Mouse (Mus musculus) heart, embryonic 14.5 days (tissue): ENCODE results near the gene Bbox1. TPM values are rescaled to one million over a fixed set of nuclear protein-coding genes. Genes with fewer than 3 reads are reported as not detected.

ENCODE experiments used
- ATAC-seq: fragments of 200-750 bp; cut with Nextera tagmentation; 2 replicates; pipeline ENCODE4 v1.8.0; 2017; ENCODE audit warnings: low read depth, moderate TSS enrichment; ENCODE audit not compliant: insufficient number of reproducible peaks, insufficient read depth, low FRiP score
- H3K27ac ChIP-seq, 2 experiments: fragments of 200-500 bp in 1 of 2; fragments of 300-500 bp in 1 of 2; sonication (generic) in 1 of 2; replicated peaks in 1 of 2; 2 replicates each; pipeline ENCODE4 v1.5.1; 2012 to 2014; ENCODE audit warnings: low read depth in 2 of 2, low read length in 2 of 2, control low read depth in 1 of 2, mild to moderate bottlenecking in 1 of 2, mixed read lengths in 1 of 2; ENCODE audit not compliant: control insufficient read depth in 1 of 2, insufficient read depth in 1 of 2
- H3K27me3 ChIP-seq: fragments of 300-500 bp; sonication (generic); 2 replicates; pipeline ENCODE4 v1.6.1; 2014; ENCODE audit warnings: mild to moderate bottlenecking, low read length, control low read depth; ENCODE audit not compliant: control insufficient read depth, insufficient read depth
- H3K36me3 ChIP-seq: fragments of 300-500 bp; sonication (generic); 2 replicates; pipeline ENCODE4 v1.6.1; 2014; ENCODE audit warnings: mild to moderate bottlenecking, control low read depth, low read length, mixed read lengths; ENCODE audit not compliant: control insufficient read depth, insufficient read depth
- H3K4me1 ChIP-seq, 2 experiments: fragments of 200-500 bp in 1 of 2; fragments of 300-500 bp in 1 of 2; sonication (generic) in 1 of 2; 2 replicates each; pipeline ENCODE4 v1.6.1; 2012 to 2014; ENCODE audit warnings: low read length in 2 of 2, control low read depth in 1 of 2, mixed read lengths in 1 of 2; ENCODE audit not compliant: control insufficient read depth in 2 of 2, insufficient read depth in 2 of 2
- H3K4me2 ChIP-seq: fragments of 300-500 bp; sonication (generic); 2 replicates; pipeline ENCODE4 v1.6.1; 2014; ENCODE audit warnings: mild to moderate bottlenecking, low read length
- H3K4me3 ChIP-seq, 2 experiments: fragments of 200-500 bp in 1 of 2; fragments of 300-500 bp in 1 of 2; sonication (generic) in 1 of 2; 2 replicates each; pipeline ENCODE4 v1.5.1; 2012 to 2014; ENCODE audit warnings: low read length in 2 of 2, mild to moderate bottlenecking in 2 of 2, control low read depth in 1 of 2, low read depth in 1 of 2, moderate library complexity in 1 of 2; ENCODE audit not compliant: control insufficient read depth in 1 of 2, insufficient read depth in 1 of 2
- H3K9ac ChIP-seq: fragments of 300-500 bp; sonication (generic); 2 replicates; pipeline ENCODE4 v1.6.1; 2014; ENCODE audit warnings: mild to moderate bottlenecking, low read length
- H3K9me3 ChIP-seq: fragments of 300-500 bp; sonication (generic); 2 replicates; pipeline ENCODE4 v1.6.1; 2016; ENCODE audit warnings: low read length, control low read depth; ENCODE audit not compliant: control insufficient read depth
- WGBS: fragments of 180-500 bp; shearing (Covaris S2); extraction: QIAGEN DNeasy Blood & Tissue Kit; methylation state at CpG from one replicate; pipeline ENCODE4 v1.1.7; 2014; 5-methylcytosine and 5-hydroxymethylcytosine counted together
- polyA plus RNA-seq: library from polyadenylated mRNA; unstranded; fragments of >200 nt; fragmentation: Nextera tagmentation; extraction: Ambion mirVana; gene quantifications from 2 replicates; pipeline ENCODE4 v1.2.1, GENCODE M21; 2014

Gene Bbox1
- polyA plus RNA-seq, 1 experiment from 2014 or later, result 0.08 TPM

- Histone ChIP-seq H3K4me2 (no peak overlapping the region), H3K36me3 (no peaks in the 10 kb centered on the region), H3K27ac (no peak overlapping the region), H3K9me3 (no peaks in the 10 kb centered on the region), H3K4me1 (no peaks in the 10 kb centered on the region), H3K4me3 (no peak overlapping the region), H3K9ac (no peak overlapping the region), H3K27me3 (no peaks in the 10 kb centered on the region)
- WGBS, result 51% methylated on average over 4 of the region's 4 CpGs
- ATAC-seq, result no peak
These were observed 5.6 kb upstream of the Bbox1 start for GRCm38 (mm10) chr2:110319949-110320348.

- Histone ChIP-seq H3K27me3 (no peaks in the 10 kb centered on the region), H3K27ac (no peak overlapping the region), H3K9me3 (no peaks in the 10 kb centered on the region), H3K9ac (no peak overlapping the region), H3K4me3 (no peak overlapping the region), H3K4me2 (no peak overlapping the region), H3K36me3 (no peaks in the 10 kb centered on the region), H3K4me1 (no peaks in the 10 kb centered on the region)
- 55% methylated on average over 1 of the region's 1 CpGs for WGBS
- no peak for ATAC-seq
These were observed 4.9 kb upstream of the Bbox1 start for GRCm38 (mm10) chr2:110319266-110319665.

- H3K4me2 ChIP-seq, result no peak overlapping the region
- H3K27me3 ChIP-seq, result no peaks in the 10 kb centered on the region
- no peaks in the 10 kb centered on the region for H3K4me1 ChIP-seq
- H3K27ac ChIP-seq, result no peak overlapping the region
- no peak for ATAC-seq
- no peaks in the 10 kb centered on the region for H3K36me3 ChIP-seq
- no peak overlapping the region for H3K4me3 ChIP-seq
- H3K9me3 ChIP-seq, result no peaks in the 10 kb centered on the region
- WGBS, result 86% methylated on average over 1 of the region's 1 CpGs
- no peak overlapping the region for H3K9ac ChIP-seq
These were observed 4.4 kb upstream of the Bbox1 start for GRCm38 (mm10) chr2:110318719-110319118.

- no peak for ATAC-seq
- WGBS, result 47% methylated on average over 3 of the region's 3 CpGs
These were observed 1.9 kb upstream of the Bbox1 start for GRCm38 (mm10) chr2:110316116-110316883.

GRCm38 (mm10) chr2:110314074-110314473, 286 bp downstream of the Bbox1 start:
- no peak overlapping the region for H3K4me2 ChIP-seq
- no peaks in the 10 kb centered on the region for H3K27me3 ChIP-seq
- H3K9ac ChIP-seq, result no peak overlapping the region
- no peak overlapping the region for H3K27ac ChIP-seq
- no peaks in the 10 kb centered on the region for H3K9me3 ChIP-seq
- H3K4me3 ChIP-seq, result no peak overlapping the region
- no peaks in the 10 kb centered on the region for H3K4me1 ChIP-seq
- no peak for ATAC-seq
- H3K36me3 ChIP-seq, result no peaks in the 10 kb centered on the region
- WGBS, result 79% methylated on average over 5 of the region's 5 CpGs

More at GRCm38 (mm10) chr2:110316116-110316883, 1.9 kb upstream of the Bbox1 start:
- no peak overlapping the region for H3K4me3 ChIP-seq
- H3K4me2 ChIP-seq, result no peak overlapping the region
- no peaks in the 10 kb centered on the region for H3K9me3 ChIP-seq
- no peak overlapping the region for H3K9ac ChIP-seq
- H3K27ac ChIP-seq, result no peak overlapping the region
- H3K4me1 ChIP-seq, result no peaks in the 10 kb centered on the region
- no peaks in the 10 kb centered on the region for H3K27me3 ChIP-seq
- H3K36me3 ChIP-seq, result no peaks in the 10 kb centered on the region

GRCm38 (mm10) chr2:110313305-110313824, 995 bp downstream of the Bbox1 start:
- H3K4me1 ChIP-seq, result no peaks in the 10 kb centered on the region
- no peak for ATAC-seq
- no peak overlapping the region for H3K4me3 ChIP-seq
- 67% methylated on average over 2 of the region's 2 CpGs for WGBS
- H3K9ac ChIP-seq, result no peak overlapping the region
- no peak overlapping the region for H3K4me2 ChIP-seq
- H3K27ac ChIP-seq, result no peak overlapping the region
- no peaks in the 10 kb centered on the region for H3K27me3 ChIP-seq
- H3K9me3 ChIP-seq, result no peaks in the 10 kb centered on the region
- H3K36me3 ChIP-seq, result no peaks in the 10 kb centered on the region

- H3K4me3 ChIP-seq, result no peak overlapping the region
- 0 out of 4 replicates have a peak, but pooled peaks cover 0 to 2% of the 10 kb centered on the region in 2 experiments for H3K4me1 ChIP-seq
- no peak for ATAC-seq
- H3K4me2 ChIP-seq, result no peak overlapping the region
- H3K9ac ChIP-seq, result no peak overlapping the region
- H3K27me3 ChIP-seq, result no peaks in the 10 kb centered on the region
- H3K9me3 ChIP-seq, result no peaks in the 10 kb centered on the region
- no peaks in the 10 kb centered on the region for H3K36me3 ChIP-seq
- 80% methylated on average over 12 of the region's 12 CpGs for WGBS
- no peak overlapping the region for H3K27ac ChIP-seq
These were observed 8.7 kb downstream of the Bbox1 start for GRCm38 (mm10) chr2:110305358-110306283.
